Mouse (Mus musculus): ENCODE results near the gene Dscaml1.

GRCm38 (mm10) chr9:45740584-45740980, 314.2 kb downstream of the Dscaml1 start:
- TF ChIP-seq CTCF (IDR thresholded peaks at IDR 0.05; ENCODE audit: borderline replicate concordance, insufficient read depth, low read length) (no peak), POLR2A (IDR thresholded peaks at IDR 0.05; ENCODE audit: low read depth, low read length) (no peak)
